Mouse (Mus musculus) adipose tissue, adult 10 weeks (tissue): ENCODE results near the gene Dleu7. TPM values are rescaled to one million over a fixed set of nuclear protein-coding genes. Genes with fewer than 3 reads are reported as not detected.

Source experiments
- polyA plus RNA-seq: library from polyadenylated mRNA; stranded (reverse); fragments of 350-450 nt; fragmentation: Illumina TruSeq; extraction: RNeasy Lipid Tissue Mini Kit (QIAGEN cat#74804); gene quantifications from one replicate; pipeline ENCODE4 v1.2.3, GENCODE M21; 2014; ENCODE audit warnings: low read depth, low replicate concordance

The Dleu7 gene
- polyA plus RNA-seq = 0.53 TPM

GRCm38 (mm10) chr14:62292488-62293339, at the start of gene Dleu7, which contains the start of gene Rnaseh2b:
TSS of gene Dleu7 (minus strand) at chr14:62293047.
TSS of gene Rnaseh2b (plus strand) at chr14:62292589.

Other genes with a start within 250 kb of the Dleu7 start
- gene Rnaseh2b, start 458 bp downstream of the Dleu7 start, polyA plus RNA-seq = 9.6 TPM
- gene Gucy1b2, start 163.2 kb upstream of the Dleu7 start, polyA plus RNA-seq = not detected